Mouse (Mus musculus) erythroblast, embryonic 14.5 days (primary cell): ENCODE measurements at regions not wholly inside any gene's neighbourhood (a gene's known extent, or its start where the extent isn't known, plus 50 kb on each side); places are given as distances from the start of the nearest gene placed in this dataset.

Experiments used
- GATA1 ChIP-seq: IDR thresholded peaks from 2 replicates; pipeline ENCODE4 v1.6.1; 2012; ENCODE audit warnings: low read length, inconsistent platforms, mixed read lengths
- TAL1 ChIP-seq: IDR thresholded peaks from 3 replicates; pipeline ENCODE4 v1.6.1; 2012; ENCODE audit warnings: low read length, inconsistent platforms, mixed read lengths

DNA sequence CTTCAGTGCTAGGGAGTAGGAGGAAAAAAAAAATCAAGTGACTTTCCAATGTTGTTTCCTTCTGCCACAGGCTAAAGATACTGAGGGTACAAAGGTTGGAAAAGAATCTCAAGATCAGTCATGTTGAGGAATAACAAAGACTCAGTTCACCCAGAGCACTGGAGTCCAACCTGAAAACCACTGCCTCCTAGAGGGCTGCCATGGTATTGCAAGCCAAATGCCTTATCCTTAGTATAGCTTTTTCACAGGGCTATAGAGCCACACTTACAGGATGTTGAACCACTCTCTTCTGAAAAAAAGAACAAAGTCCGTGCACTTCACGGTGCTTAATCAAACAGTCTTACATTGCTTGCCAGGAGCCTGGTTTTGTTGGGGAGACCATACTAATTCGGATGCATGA lies 139.9 kb upstream of the Srrm4 start:
- TF ChIP-seq GATA1 (no peak), TAL1 (no peak)
